Mouse (Mus musculus) ES-Bruce4 (cell line): Measurements from ENCODE around the gene Ttyh3. TPM values are rescaled to one million over a fixed set of nuclear protein-coding genes. Genes with fewer than 3 reads are reported as not detected.

ENCODE experiments used
- H3K27ac ChIP-seq: 2 replicates; pipeline ENCODE4 v1.5.1; 2012; ENCODE audit warnings: low read length, inconsistent platforms; ENCODE audit not compliant: insufficient read depth
- H3K27me3 ChIP-seq: 2 replicates; pipeline ENCODE4 v1.6.1; 2012; ENCODE audit warnings: mild to moderate bottlenecking, low read length, inconsistent platforms; ENCODE audit not compliant: control insufficient read depth, poor library complexity, insufficient read depth, severe bottlenecking
- H3K36me3 ChIP-seq: 2 replicates; pipeline ENCODE4 v1.6.1; 2012; ENCODE audit warnings: inconsistent platforms, mild to moderate bottlenecking, low read length, moderate library complexity; ENCODE audit not compliant: control insufficient read depth, poor library complexity, insufficient read depth, severe bottlenecking
- H3K4me1 ChIP-seq: one replicate; pipeline ENCODE4 v1.8.1; 2011; ENCODE audit warnings: low read length; ENCODE audit not compliant: control insufficient read depth, insufficient read depth
- H3K4me3 ChIP-seq: 2 replicates; pipeline ENCODE4 v1.5.1; 2011; ENCODE audit warnings: low read depth, mild to moderate bottlenecking, low read length
- H3K9ac ChIP-seq: 2 replicates; pipeline ENCODE4 v1.6.1; 2012; ENCODE audit warnings: low read depth, mild to moderate bottlenecking, inconsistent platforms; ENCODE audit not compliant: poor library complexity, severe bottlenecking
- H3K9me3 ChIP-seq: replicated peaks from 2 replicates; pipeline ENCODE4 v1.6.1; 2012; ENCODE audit warnings: mild to moderate bottlenecking, low read length, inconsistent platforms; ENCODE audit not compliant: control insufficient read depth, poor library complexity, insufficient read depth, severe bottlenecking
- CTCF ChIP-seq: IDR thresholded peaks from one replicate; pipeline ENCODE4 v1.8.1; 2011; ENCODE audit warnings: low read depth, low read length
- EP300 ChIP-seq: IDR thresholded peaks from 2 replicates; pipeline ENCODE4 v1.6.1; 2011; ENCODE audit warnings: low read depth, low read length; ENCODE audit not compliant: insufficient read depth
- POLR2A ChIP-seq: IDR thresholded peaks from one replicate; pipeline ENCODE4 v1.8.1; 2011; ENCODE audit warnings: low read length; ENCODE audit not compliant: insufficient read depth
- polyA plus RNA-seq: library from polyadenylated mRNA; stranded (reverse); fragments of >200 nt; gene quantifications from 2 replicates; pipeline ENCODE4 v1.2.4, GENCODE M21; 2011; ENCODE audit warnings: low read depth; ENCODE audit not compliant: missing spikeins, insufficient read depth, insufficient read length

The Ttyh3 gene
- polyA plus RNA-seq, 1 experiment = 19.1 TPM

DNA sequence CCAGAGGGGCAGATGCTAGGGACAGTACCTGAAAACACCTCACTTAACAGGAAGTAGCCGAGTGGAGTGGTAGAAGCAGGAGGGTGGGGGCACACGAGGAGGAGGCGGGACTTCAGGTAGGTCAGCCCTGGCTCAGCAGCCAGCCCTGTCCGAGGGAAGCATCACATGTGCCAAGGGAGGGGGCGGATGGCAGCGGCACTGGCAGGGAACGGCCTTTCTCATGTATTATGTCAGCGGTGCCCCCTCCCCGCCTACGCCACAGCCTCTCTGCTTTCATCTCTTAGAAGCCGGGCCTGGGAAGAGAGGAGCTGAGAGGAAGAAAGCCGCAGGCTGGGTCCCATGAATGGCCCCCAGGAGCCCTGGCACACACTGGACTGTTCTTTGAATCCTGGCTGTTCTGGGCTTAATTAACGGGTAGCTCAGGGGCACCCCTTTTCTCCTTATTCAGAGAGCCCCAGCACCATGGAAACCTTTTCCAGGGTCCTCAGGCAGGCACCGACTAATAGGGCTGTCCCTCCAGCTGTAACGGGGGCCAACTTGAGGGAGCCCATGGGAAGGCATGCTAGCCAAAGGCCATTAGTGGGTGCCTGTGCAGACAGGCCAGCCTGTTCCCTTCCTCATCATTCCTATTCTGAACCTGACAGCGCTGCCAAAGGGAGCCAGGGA is 10.9 kb upstream of the Ttyh3 start:
- no peak overlapping the region; the same call in 1 of the 2 replicates for H3K9ac ChIP-seq
- no peak for TF ChIP-seq POLR2A
- H3K4me1 ChIP-seq = no peaks in the 10 kb centered on the region
- no peaks in the 10 kb centered on the region for H3K27me3 ChIP-seq
- H3K36me3 ChIP-seq = no peaks in the 10 kb centered on the region
- H3K4me3 ChIP-seq = no peak overlapping the region
- no peaks in the 10 kb centered on the region for H3K9me3 ChIP-seq
- H3K27ac ChIP-seq = no peak overlapping the region

DNA sequence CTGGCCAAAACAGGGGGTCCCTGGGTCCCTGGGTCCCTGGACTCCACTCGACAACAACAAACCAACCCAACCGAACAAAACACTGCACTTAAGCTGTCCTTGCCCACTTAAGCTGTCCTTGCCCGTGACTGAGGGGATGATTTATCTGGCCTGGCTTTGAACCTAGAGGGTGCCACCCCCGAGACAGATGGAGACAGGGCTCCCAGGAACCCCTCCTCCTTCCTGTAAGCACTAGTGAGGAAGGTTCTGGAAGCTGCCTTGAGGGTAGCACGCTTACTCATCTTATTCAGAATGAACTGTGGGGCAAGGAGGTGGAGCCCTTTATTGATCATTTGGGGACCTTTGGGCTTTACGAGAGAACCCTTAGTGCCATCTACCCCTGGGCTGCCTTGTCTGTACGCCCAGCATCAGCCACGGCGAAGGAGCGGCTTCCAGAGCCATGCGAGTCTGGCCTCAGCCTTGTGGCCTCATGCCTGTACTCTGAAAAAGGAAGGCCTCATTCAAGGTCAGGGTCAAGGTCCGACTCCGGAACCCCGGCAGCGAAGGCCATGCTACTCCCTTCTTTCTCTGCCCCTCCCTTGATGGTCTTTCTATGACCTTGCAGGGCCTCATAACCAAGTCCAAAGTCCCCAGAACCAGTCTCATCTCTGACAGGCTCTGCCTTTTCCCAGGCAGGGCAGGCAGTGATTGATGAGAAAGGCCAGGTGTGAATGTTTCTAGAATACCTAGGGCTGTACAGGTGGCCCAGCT is 5.4 kb upstream of the Ttyh3 start:
- TF ChIP-seq EP300 (no peak), POLR2A (no peak), CTCF (no peak)
- Histone ChIP-seq H3K9me3 (no peaks in the 10 kb centered on the region), H3K27ac (no peak overlapping the region)

DNA sequence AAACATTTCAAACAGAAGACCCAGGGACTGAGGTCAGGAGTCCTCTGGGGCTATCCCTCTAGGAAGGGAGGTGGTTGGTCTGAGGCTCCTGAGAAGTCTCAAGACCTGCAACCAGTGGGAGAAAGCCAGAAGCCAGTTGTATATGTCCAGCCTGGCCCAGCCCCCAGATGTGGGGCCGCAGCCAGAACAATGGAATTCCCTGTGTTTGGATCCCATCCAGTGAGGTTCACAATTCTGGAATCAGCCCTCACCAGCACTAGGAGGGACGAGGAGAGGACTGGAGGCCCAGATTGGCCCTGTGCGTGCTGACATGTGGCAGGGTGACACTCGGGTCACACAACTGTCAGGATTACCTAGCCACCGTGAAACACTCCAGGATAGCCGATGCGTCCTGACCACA is 3.8 kb upstream of the Ttyh3 start:
- Histone ChIP-seq H3K4me3 (no peak overlapping the region), H3K27me3 (no peaks in the 10 kb centered on the region), H3K4me1 (peaks cover 2% of the 10 kb centered on the region), H3K27ac (no peak overlapping the region), H3K9me3 (no peaks in the 10 kb centered on the region), H3K36me3 (no peaks in the 10 kb centered on the region), H3K9ac (no peak overlapping the region)
- TF ChIP-seq EP300 = no peak
- TF ChIP-seq POLR2A = no peak
- TF ChIP-seq CTCF = no peak

More for the DNA sequence above, 5.4 kb upstream of the Ttyh3 start:
- no peaks in the 10 kb centered on the region for H3K27me3 ChIP-seq
- peaks cover 2% of the 10 kb centered on the region for H3K4me1 ChIP-seq
- H3K4me3 ChIP-seq = no peak overlapping the region
- H3K9ac ChIP-seq = no peak overlapping the region
- H3K36me3 ChIP-seq = no peaks in the 10 kb centered on the region

DNA sequence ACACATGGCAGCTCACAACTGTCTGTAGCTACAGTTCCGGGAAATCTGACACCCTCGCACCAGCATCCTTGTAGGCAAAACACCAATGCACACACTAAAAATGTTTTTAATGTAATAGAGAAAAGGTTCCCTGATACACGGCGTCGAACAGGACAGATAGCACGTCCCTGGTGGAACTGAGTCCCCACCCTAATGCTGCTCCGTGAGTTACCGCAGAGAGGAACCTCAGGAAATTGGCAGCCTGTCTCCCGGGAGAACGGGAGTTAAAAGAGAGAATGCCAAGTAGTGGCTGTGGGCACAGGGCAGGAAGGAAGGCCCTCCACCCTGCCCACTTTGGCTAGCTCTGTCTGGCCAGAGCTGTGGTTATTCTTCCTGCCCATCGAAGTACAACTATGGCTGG is 2.4 kb upstream of the Ttyh3 start:
- H3K27ac ChIP-seq = no peak overlapping the region
- TF ChIP-seq EP300 (no peak), POLR2A (no peak), CTCF (no peak)
- no peaks in the 10 kb centered on the region for H3K9me3 ChIP-seq
- H3K36me3 ChIP-seq = no peaks in the 10 kb centered on the region
- H3K4me3 ChIP-seq = no peak overlapping the region
- no peak overlapping the region for H3K9ac ChIP-seq
- H3K4me1 ChIP-seq = peaks cover 2% of the 10 kb centered on the region
- H3K27me3 ChIP-seq = no peaks in the 10 kb centered on the region

DNA sequence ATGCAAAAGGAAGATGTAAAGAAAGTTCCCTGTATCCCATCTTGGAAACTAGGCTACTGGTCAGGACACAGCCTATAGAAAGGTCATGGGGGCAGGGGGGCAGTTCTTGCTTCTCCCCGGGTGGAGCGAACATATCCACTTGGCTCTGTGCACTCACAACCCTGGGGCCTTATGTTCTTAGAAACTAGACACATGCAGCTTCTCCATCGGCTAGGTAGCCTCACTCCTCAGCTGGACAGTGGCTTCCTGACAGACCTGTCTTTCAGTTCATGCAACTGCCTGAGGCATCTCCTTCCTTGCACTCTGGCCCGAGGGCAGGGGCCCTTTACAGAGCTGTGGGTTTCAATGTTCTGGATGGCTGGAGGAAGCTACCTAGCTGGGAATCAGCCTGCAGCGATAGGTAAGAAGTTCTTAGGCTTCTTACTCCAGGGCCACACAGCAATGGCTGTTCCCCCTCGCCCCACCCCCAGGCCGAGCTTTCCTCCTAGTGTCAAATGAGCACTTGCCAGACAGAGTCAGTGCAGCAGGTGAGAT is 1.1 kb upstream of the Ttyh3 start:
- Histone ChIP-seq H3K4me1 (peaks cover 2% of the 10 kb centered on the region), H3K9ac (peak overlapping the region; percentile 36; the same call in 1 of the 2 replicates), H3K4me3 (peak overlapping the region; percentile 80), H3K27ac (no peak overlapping the region), H3K36me3 (no peaks in the 10 kb centered on the region), H3K27me3 (no peaks in the 10 kb centered on the region), H3K9me3 (no peaks in the 10 kb centered on the region)
- TF ChIP-seq CTCF (no peak), POLR2A (no peak), EP300 (no peak)
